Mouse (Mus musculus): ENCODE results near the gene Phf23. TPM values are rescaled to one million over a fixed set of nuclear protein-coding genes. Genes with fewer than 3 reads are reported as not detected.

Gene Phf23
- polyA plus RNA-seq, 1 experiment from 2014 or later = 75.6 TPM

DNA sequence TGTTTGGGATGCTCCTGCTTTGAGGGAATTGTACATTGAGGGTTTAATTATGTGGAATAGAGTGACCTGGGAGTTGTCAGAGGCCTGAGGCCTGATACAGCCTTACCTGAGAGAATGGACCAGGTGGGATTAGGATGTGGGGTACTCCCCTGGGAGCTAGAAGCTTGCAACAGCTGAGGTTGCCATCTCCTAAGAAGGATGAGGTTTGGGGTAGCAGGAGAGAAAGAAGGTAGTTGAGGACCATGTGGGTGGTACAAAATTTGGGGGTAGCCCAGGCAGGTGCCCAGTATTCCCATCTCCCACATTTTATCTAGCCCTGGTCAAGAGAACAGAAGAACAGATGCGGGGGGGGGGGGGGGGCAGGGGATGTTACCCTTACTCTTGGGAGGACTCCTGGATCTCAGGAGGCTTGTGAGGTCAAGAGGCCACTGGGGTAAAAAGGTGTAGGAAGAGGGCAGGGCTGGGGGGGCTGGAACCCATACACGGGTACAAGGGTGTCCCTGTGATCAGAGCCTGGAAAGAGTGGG, 24.0 kb downstream of the Phf23 start:
- Histone ChIP-seq H3K27ac (replicated peaks) (peak overlapping the region; percentile 96), H3K4me2 (replicated peaks) (peak overlapping the region; percentile 63), H3K9ac (replicated peaks) (peak overlapping the region; percentile 82), H3K4me3 (peak overlapping the region; percentile 65), H3K9me3 (no peaks in the 10 kb centered on the region), H3K4me1 (peaks cover 74% of the 10 kb centered on the region), H3K27me3 (no peaks in the 10 kb centered on the region), H3K36me3 (no peaks in the 10 kb centered on the region)
- no peak for ATAC-seq (replicated peaks)
- WGBS = 11% methylated on average over 2 of the region's 2 CpGs

DNA sequence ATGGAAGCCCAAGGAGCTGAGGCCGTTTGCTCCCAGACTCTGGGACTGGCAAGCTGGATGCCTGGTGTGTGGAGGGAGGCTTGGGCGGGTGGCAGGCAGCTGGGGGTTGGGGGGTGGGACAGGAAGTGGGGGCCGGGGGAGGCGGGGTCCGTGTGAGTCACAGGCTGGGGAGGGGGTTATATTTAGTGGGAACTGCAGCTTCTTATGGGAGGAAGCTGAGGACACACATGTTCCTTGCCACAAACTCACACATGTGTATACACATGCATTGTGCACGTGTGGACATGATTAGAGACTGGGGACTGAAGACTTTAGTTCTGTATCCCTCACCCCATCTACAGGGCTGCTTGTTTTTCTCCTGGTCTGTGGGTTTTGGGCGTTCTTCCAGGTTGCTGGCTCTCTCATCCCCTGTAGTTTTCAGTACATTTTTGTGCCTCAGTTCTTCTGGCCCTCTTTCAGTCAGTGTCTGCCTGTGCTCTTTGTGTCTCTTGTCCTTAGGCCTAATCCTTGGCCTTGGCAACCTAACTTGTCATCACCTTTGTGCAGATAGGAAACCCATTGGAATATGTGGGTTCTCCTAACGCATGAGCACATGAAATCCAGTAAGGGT, 24.6 kb downstream of the Phf23 start:
- peak overlapping the region; percentile 96 for H3K27ac ChIP-seq (replicated peaks)
- 8% methylated on average over 8 of the region's 8 CpGs for WGBS
- peaks cover 70% of the 10 kb centered on the region for H3K4me1 ChIP-seq

DNA sequence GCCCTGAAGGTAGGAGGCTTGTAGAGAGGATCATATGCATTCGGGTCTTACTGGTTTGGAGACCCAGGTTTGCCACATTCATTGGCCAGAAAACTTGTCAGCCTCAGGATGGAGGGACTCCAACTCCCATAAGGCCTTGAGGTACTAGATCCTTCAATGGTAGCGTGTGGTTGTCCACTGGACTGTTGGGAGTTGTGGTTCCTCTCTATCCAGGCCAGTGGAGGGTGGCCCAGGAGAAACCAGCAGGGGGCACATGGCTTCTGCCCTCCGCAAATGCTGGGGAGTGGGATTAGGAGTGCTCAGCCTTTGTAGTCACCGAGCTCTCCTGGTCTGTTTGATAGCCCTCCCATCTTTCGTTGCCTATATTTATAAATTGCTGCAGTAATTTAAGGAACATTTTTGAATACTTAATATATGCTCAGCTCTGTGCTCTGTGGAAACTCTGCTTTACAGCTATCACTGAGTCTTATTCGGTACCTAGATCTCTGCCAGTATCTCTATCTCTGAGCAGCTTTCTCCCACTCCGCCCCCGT, 25.2 kb downstream of the Phf23 start:
- WGBS = under 1% methylated on average over 8 of the region's 8 CpGs
- H3K36me3 ChIP-seq = no peaks in the 10 kb centered on the region

More for the DNA sequence above, 24.6 kb downstream of the Phf23 start:
- Histone ChIP-seq H3K9me3 (no peaks in the 10 kb centered on the region), H3K9ac (replicated peaks) (peak overlapping the region; percentile 82), H3K4me2 (replicated peaks) (peak overlapping the region; percentile 63), H3K4me3 (peak overlapping the region; percentile 65), H3K27me3 (no peaks in the 10 kb centered on the region), H3K36me3 (no peaks in the 10 kb centered on the region)
- no peak for ATAC-seq (replicated peaks)

DNA sequence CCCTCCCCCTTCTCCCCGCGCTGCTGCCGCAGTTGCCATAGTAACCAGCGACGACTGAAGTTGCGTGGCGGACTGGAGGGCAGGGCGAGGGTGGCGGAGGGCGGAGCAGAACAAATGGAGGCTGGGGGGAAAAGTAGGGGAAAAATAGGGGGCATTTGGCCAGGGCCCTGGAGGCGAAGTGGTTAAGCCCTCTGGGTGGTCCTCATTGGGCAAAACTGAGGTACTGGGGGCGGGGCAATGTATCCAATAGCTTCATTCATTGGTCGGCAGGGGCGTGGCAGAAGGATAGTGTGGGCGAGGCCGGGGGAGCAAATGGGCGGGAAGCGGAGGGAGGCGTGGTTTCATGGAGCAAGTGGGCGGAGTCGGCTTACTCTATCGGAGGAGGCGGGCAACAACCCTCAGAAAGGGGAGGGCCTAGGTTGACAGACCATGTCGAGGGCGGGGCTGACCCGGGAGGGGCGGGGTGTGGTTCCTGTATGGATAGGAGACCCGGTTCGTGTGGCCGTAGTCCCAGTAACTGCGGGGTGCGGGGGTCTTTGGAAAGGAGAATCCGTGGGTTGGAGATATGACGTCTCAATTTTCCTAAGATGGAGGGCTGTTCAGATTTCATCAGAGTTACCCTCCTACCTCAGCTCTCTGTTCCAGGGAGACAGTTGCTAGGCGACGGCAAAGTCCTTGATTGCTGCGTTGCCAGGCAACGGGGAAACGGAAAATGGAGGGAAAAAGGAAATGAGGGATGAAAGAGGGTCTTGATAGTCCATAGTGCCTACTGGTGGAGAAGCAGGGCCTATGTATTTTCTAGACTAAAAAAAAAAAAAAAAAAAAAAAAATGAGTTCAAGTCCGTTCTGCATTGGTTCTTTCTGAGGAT, 25.9 kb downstream of the Phf23 start:
- no peaks in the 10 kb centered on the region for H3K27me3 ChIP-seq
- no peaks in the 10 kb centered on the region for H3K36me3 ChIP-seq
- peak overlapping the region; percentile 63 for H3K4me2 ChIP-seq (replicated peaks)
- H3K4me1 ChIP-seq = peaks cover 77% of the 10 kb centered on the region
- peak overlapping the region; percentile 96 for H3K27ac ChIP-seq (replicated peaks)
- ATAC-seq (replicated peaks) = peak; percentile 66
- peak overlapping the region; percentile 82 for H3K9ac ChIP-seq (replicated peaks)
- H3K9me3 ChIP-seq = no peaks in the 10 kb centered on the region
- peak overlapping the region; percentile 65 for H3K4me3 ChIP-seq
- under 1% methylated on average over 40 of the region's 40 CpGs for WGBS

More for the DNA sequence above, 25.2 kb downstream of the Phf23 start:
- Histone ChIP-seq H3K4me3 (peak overlapping the region; percentile 65), H3K9me3 (no peaks in the 10 kb centered on the region), H3K9ac (replicated peaks) (peak overlapping the region; percentile 82), H3K4me1 (peaks cover 70% of the 10 kb centered on the region), H3K4me2 (replicated peaks) (peak overlapping the region; percentile 63), H3K27ac (replicated peaks) (peak overlapping the region; percentile 96), H3K27me3 (no peaks in the 10 kb centered on the region)
- peak; percentile 81 for ATAC-seq (replicated peaks)

DNA sequence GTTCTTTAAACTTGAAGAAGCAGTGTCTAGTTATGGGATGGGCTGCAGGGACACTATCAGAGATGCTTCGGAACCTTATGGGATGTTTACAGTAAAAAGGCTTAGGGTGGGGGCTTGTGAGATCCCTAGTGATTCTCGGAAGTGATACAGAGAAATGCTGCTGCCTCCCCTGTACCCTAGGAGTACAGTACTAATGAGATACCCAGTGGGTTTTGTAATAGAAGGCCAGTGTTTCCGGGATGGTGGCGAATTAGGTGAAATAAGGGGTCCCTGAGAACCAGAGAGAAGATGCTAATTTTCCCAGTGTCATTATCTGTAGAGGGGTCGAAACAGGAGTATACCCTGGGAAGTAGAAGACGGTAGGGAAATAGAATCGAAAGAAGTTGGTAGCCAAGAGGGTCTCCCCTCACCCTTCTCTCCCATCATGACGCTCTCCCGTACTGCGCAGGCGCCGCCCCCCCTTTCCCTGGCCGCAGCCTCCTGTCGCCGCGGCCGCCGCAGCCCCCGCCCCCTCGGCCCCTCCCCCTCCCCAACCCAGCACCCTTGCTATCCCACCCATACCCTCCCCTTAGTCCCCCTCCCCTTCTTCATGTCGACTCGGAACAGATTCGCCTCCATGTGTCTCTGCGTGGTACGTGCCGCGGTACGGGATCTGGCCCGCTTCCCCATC, 28.0 kb downstream of the Phf23 start:
- H3K27me3 ChIP-seq = no peaks in the 10 kb centered on the region
- no peak for ATAC-seq (replicated peaks)

DNA sequence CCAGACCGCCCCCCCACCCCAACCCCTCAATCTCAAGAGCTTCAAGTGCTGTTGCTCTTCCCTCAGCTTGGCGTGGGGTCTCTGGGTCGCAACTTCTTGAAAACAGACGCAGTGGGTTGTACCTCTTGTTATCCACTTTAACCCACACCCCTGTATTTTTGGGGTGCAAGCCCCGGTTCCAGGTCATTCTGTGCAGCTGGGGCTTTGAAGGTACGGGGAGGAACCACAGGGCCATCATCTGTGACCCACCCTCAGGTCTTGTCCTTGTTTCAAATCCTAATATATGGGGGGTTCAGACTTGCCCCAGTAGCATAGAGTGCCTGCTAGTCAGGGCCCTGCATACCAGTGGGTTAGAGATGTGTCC, 28.6 kb downstream of the Phf23 start:
- Histone ChIP-seq H3K4me1 (peaks cover 84% of the 10 kb centered on the region), H3K9ac (replicated peaks) (peak overlapping the region; percentile 49), H3K4me3 (peak overlapping the region; percentile 39), H3K36me3 (no peaks in the 10 kb centered on the region), H3K27ac (replicated peaks) (peak overlapping the region; percentile 38), H3K27me3 (no peaks in the 10 kb centered on the region), H3K4me2 (replicated peaks) (peak overlapping the region; percentile 60), H3K9me3 (no peaks in the 10 kb centered on the region)
- ATAC-seq (replicated peaks) = no peak
- 12% methylated on average over 6 of the region's 6 CpGs for WGBS

More for the DNA sequence above, 28.0 kb downstream of the Phf23 start:
- Histone ChIP-seq H3K27ac (replicated peaks) (peak overlapping the region; percentile 38), H3K9ac (replicated peaks) (peak overlapping the region; percentile 49), H3K9me3 (no peaks in the 10 kb centered on the region), H3K4me2 (replicated peaks) (peak overlapping the region; percentile 60), H3K36me3 (no peaks in the 10 kb centered on the region), H3K4me1 (peaks cover 85% of the 10 kb centered on the region), H3K4me3 (peak overlapping the region; percentile 39)
- 5% methylated on average over 26 of the region's 29 CpGs for WGBS

DNA sequence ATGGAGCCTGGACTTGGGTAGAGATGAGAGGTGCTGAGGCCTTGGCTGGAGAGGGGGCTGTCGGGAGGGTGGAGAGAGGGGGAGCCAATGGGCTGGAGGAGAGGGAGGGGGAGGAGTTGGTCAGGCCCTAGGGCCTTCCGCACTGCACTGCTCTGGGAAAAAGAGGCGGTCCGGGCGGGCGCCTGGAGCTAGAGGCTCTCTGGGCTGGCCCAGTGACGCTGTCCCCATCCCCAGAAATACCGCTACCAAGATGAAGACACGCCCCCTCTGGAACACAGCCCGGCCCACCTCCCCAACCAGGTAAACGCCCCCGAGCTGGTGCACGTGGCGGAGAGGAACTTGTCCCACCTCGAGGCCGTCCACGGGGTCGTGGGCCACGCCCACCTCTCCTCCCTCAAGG, 31.1 kb downstream of the Phf23 start:
- Histone ChIP-seq H3K9me3 (no peaks in the 10 kb centered on the region), H3K27ac (replicated peaks) (peak overlapping the region; percentile 95), H3K9ac (replicated peaks) (0 out of 2 replicates have a peak overlapping the region, but pooled peaks have one; percentile 0), H3K4me3 (peak overlapping the region; percentile 11), H3K4me1 (peaks cover 87% of the 10 kb centered on the region), H3K27me3 (no peaks in the 10 kb centered on the region), H3K4me2 (replicated peaks) (peak overlapping the region; percentile 48), H3K36me3 (peaks cover 10% of the 10 kb centered on the region)
- no peak for ATAC-seq (replicated peaks)
- WGBS = 2% methylated on average over 19 of the region's 19 CpGs

DNA sequence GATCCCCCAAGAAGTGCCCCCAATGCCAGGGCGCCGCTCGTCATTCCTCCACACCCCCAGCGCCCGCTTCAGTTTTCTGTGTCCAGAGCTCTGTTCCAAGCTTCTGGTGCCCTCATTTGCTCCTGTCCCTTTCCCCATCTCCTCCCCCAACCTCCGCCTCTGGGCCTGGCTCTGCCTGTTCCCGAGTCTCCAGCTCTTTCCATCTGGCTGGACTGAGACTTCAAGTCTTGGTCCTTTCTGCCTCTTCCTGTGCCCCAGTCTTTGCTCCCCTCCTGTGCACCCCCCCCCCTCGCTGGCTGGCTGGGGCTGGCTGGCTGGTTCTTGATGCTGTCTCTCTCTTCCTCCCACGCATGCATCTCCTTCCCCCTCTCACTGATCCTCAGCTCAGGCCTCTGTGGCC, 31.8 kb downstream of the Phf23 start:
- Histone ChIP-seq H3K36me3 (peaks cover 17% of the 10 kb centered on the region), H3K27ac (replicated peaks) (peak overlapping the region; percentile 95), H3K4me2 (replicated peaks) (peak overlapping the region; percentile 48), H3K4me1 (peaks cover 81% of the 10 kb centered on the region), H3K9me3 (no peaks in the 10 kb centered on the region), H3K9ac (replicated peaks) (peak overlapping the region; percentile 27), H3K27me3 (no peaks in the 10 kb centered on the region), H3K4me3 (no peak overlapping the region)
- no peak for ATAC-seq (replicated peaks)
- 30% methylated on average over 9 of the region's 9 CpGs for WGBS

DNA sequence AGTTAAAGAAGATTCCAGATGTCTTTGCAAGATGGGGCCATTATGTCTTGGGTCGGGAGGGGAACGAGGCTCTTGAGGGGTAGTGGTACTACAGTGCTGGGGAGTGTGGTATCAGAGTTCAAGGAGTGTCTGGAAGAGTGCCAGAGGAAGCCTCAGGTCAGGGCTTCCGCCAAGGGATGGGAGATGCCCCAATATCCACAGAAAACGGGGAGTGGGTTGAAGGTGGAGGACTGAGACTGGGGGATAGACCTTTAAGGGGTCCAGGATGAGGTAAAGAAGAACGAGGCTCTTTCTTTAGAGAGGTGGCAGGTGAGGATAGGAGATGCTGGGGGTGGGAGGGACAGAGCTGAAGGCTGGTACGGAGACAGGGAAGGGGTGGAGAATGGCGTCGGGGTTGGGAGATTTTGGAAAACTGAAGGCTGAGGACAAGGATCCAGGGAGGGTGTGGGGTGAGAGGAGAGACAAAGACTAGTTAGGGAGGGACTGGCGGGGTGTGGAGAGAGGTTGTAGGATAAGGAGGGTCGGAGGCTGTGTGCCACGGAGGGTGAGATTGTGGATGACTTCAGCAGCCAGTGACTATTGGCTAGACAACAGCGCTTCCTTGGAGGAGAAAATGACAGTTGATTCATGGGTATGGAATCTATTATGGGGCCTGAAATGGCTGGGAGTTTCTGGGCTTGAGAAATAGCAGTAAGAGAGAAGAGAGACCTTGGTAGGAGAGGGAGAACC, 33.0 kb downstream of the Phf23 start:
- Histone ChIP-seq H3K27me3 (no peaks in the 10 kb centered on the region), H3K9ac (replicated peaks) (peak overlapping the region; percentile 39), H3K4me2 (replicated peaks) (peak overlapping the region; percentile 48), H3K36me3 (peaks cover 23% of the 10 kb centered on the region), H3K9me3 (no peaks in the 10 kb centered on the region), H3K4me1 (peaks cover 69% of the 10 kb centered on the region), H3K27ac (replicated peaks) (peak overlapping the region; percentile 95), H3K4me3 (peak overlapping the region; percentile 30)
- ATAC-seq (replicated peaks) = peak; percentile 8
- WGBS = 17% methylated on average over 12 of the region's 12 CpGs

DNA sequence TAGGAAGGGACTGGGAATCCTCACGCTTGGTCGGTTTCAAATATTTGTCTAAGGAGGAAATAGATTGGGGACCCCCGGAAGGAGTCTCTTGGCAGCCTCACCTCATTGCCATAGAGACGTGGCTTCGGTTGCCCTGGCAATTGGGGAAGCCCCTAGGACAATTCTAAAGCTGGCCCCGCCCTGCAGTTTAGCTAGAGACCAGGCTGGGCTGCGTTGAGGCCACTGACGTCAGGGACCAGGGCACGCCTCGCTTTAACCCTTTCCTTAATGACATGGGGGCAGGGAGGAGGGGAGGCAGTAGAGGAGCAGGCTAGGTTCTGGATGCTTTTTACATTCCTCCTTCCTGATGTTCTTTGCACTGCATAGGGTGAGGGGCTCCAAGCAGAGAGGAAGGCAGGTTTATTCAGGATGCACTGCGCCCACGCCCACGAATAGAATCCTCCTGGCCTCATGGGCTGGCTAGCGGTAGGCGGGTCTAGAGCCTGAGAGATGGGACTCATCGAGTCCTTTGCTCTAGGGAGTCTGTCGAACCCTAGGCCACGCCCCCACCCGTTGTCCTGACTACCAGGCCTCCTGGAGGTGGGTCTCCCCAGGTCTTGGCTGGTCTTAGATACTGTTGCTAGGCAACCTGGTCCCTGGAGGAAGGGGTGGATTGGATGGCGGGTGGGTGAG, 33.7 kb downstream of the Phf23 start:
- peak; percentile 92 for ATAC-seq (replicated peaks)
- WGBS = under 1% methylated on average over 20 of the region's 20 CpGs
- Histone ChIP-seq H3K4me2 (replicated peaks) (peak overlapping the region; percentile 48), H3K27ac (replicated peaks) (peak overlapping the region; percentile 95), H3K36me3 (peaks cover 26% of the 10 kb centered on the region), H3K4me3 (peak overlapping the region; percentile 30), H3K9ac (replicated peaks) (peak overlapping the region; percentile 39), H3K4me1 (peaks cover 64% of the 10 kb centered on the region), H3K9me3 (no peaks in the 10 kb centered on the region), H3K27me3 (no peaks in the 10 kb centered on the region)

Data from forebrain, embryonic 15.5 days (tissue).